ENCODE assay signal across 9 mouse cellular contexts in the genomic region with DNA sequence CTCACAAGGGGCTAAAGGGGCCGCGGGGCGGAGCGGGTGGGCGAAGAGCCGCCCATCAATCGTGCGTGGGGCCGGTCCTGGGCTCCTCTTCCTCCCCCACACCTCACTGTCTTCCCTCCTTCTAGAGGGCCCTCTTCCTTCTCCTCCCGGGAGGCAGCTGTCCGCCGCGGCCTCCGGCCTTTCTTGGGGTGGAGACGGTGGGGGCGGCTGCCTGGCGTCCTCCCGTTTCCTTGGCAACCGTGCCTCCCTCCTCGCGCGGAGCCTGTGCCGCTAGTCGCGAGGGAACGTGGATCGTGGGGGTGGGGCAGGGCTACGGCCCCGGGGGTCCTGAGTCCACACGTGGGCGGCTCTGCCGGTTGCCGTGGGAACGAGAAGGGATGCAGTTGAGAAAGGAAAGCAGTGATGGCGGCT. TPM values are rescaled to one million over a fixed set of nuclear protein-coding genes. Genes with fewer than 3 reads are reported as not detected.
DNase-seq lines count a peak whose midpoint lies in the region; ATAC-seq and TF ChIP-seq lines count a peak whose summit lies in the region.
"Had no signal": no experiment of that assay in that cellular context is flagged by ENCODE, and none has a peak within 500 bp of the region (broad histone marks: within the 10 kb centered on the region; RNA-seq: fewer than 3 reads in every experiment).

A gene (minus strand): TSS at position 239 of the 411 bp plus-strand sequence.

- no peaks in the 10 kb centered on the region for H3K9me3 ChIP-seq in forebrain, embryonic 10.5 days
- no peaks in the 10 kb centered on the region for H3K9me3 ChIP-seq in neural tube, embryonic 11.5 days (ENCODE audit: control insufficient read depth, low read length)

- H3K4me2 ChIP-seq in neural tube, embryonic 11.5 days (ENCODE audit: low read depth): peak within 1 kb of the TSS; percentile 77

- H3K27me3 ChIP-seq in forebrain, embryonic 10.5 days (ENCODE audit: poor library complexity, severe bottlenecking): peaks cover 19% of the 10 kb centered on the region
- H3K27me3 ChIP-seq in neural tube, embryonic 11.5 days (ENCODE audit: control insufficient read depth, insufficient read depth, low read length): no peaks in the 10 kb centered on the region

- peak; percentile 86 for ATAC-seq in neural tube, embryonic 11.5 days (ENCODE audit: insufficient read depth, low FRiP score, low TSS enrichment)
- ATAC-seq in erythroid progenitor cell, adult 5-6 weeks (replicated peaks; ENCODE audit: low FRiP score, poor library complexity, severe bottlenecking): no peak

- peaks cover 22% of the 10 kb centered on the region for H3K4me1 ChIP-seq in forebrain, embryonic 10.5 days
- H3K4me1 ChIP-seq in neural tube, embryonic 11.5 days (ENCODE audit: control insufficient read depth, insufficient read depth, low read length): peaks cover 13% of the 10 kb centered on the region

- peak within 1 kb of the TSS; percentile 81 for H3K27ac ChIP-seq in forebrain, embryonic 10.5 days
- peak within 1 kb of the TSS; percentile 67 for H3K27ac ChIP-seq in neural tube, embryonic 11.5 days (ENCODE audit: low read depth, low read length)

- no peaks in the 10 kb centered on the region for H3K36me3 ChIP-seq in forebrain, embryonic 10.5 days (replicated peaks)
- H3K36me3 ChIP-seq in neural tube, embryonic 11.5 days (ENCODE audit: control insufficient read depth, insufficient read depth, low read length): no peaks in the 10 kb centered on the region

- H3K4me3 ChIP-seq in forebrain, embryonic 10.5 days: peak within 1 kb of the TSS; percentile 65
- H3K4me3 ChIP-seq in neural tube, embryonic 11.5 days (ENCODE audit: low read depth, low read length): peak within 1 kb of the TSS; percentile 44

- WGBS in forebrain, embryonic 10.5 days: 2% methylated on average over 35 of the region's 35 CpGs
- 2% methylated on average over 35 of the region's 35 CpGs for WGBS in neural tube, embryonic 11.5 days

- TF ChIP-seq CTCF in brain, embryonic 14.5 days (IDR thresholded peaks at IDR 0.05; ENCODE audit: borderline replicate concordance, extremely low read depth, insufficient read depth, insufficient read length): no peak

- peak; percentile 14 to 47 for DNase-seq in adrenal gland, adult (ENCODE audit: inconsistent age in 2 of 2, low spot score in 1 of 2)
- no peak for DNase-seq in adrenal gland, postnatal 4 days (ENCODE audit: low spot score in 2 of 2)
- DNase-seq in brain, embryonic 14.5 days (ENCODE audit: low read depth): peak; percentile 87
- DNase-seq in forebrain, embryonic 10.5 days (ENCODE audit: extremely low spot score, low spot score): peak; percentile 71
- DNase-seq in heart, postnatal 4 days: peak; percentile 53
- peak; percentile 57 to 78 for DNase-seq in left cerebral cortex, adult 9 months (ENCODE audit: low spot score in 2 of 2)
- DNase-seq in neural tube, embryonic 11.5 days (ENCODE audit: low spot score): peak; percentile 81

- peak within 1 kb of the TSS; percentile 57 for H3K9ac ChIP-seq in neural tube, embryonic 11.5 days (ENCODE audit: low read length)

- TF ChIP-seq POLR2A in brain, embryonic 14.5 days (IDR thresholded peaks at IDR 0.05; ENCODE audit: borderline replicate concordance, extremely low read depth, insufficient read depth, insufficient read length, poor library complexity, severe bottlenecking): no peak

RNA-seq across cellular contexts. Expression of the gene that starts here (rescaled TPM):
- total RNA-seq in adrenal gland, postnatal 4 days (2021): under 1 TPM in 1 of 2 experiments, not detected in 1; 0.34 TPM
- polyA plus RNA-seq in brain, embryonic 14.5 days (2012; rRNA removed): 0.14 and 0.29 TPM in 2 replicates
- 0.06 and 0.09 TPM in 2 replicates for polyA plus RNA-seq in forebrain, embryonic 10.5 days (2016; fragmentation: Nextera tagmentation; extraction: Ambion mirVana)
- total RNA-seq in heart, postnatal 4 days (2021): under 1 TPM in 1 of 2 experiments, not detected in 1; 0.09 TPM
- not detected in 2 replicates for polyA plus RNA-seq in neural tube, embryonic 11.5 days (2014; fragmentation: Nextera tagmentation; extraction: Ambion mirVana)
- total RNA-seq in erythroid progenitor cell, adult 5-6 weeks (2015; ENCODE audit: low replicate concordance): not detected in 2 replicates
- total RNA-seq in erythroid progenitor cell, adult 5-6 weeks (2017; ENCODE audit: low replicate concordance): not detected in 2 replicates
- total RNA-seq: gastrocnemius, postnatal 36 days had no signal

Comparison
In these comparisons a context has a peak if more than half of its experiments do, and no peak if none do; other contexts are left out.
1. DNase-seq: peak in adrenal gland, adult (2 of 2) and left cerebral cortex, adult 9 months (2 of 2); none in adrenal gland, postnatal 4 days (0 of 2).
2. Peak in DNase-seq in brain, embryonic 14.5 days; RNA of the gene not detected or under 1 TPM.
3. Peak in DNase-seq, H3K4me3 ChIP-seq and H3K27ac ChIP-seq in forebrain, embryonic 10.5 days; RNA of the gene not detected or under 1 TPM.
4. Peak in DNase-seq in heart, postnatal 4 days; RNA of the gene not detected or under 1 TPM.
5. Peak in DNase-seq, ATAC-seq, H3K4me3 ChIP-seq, H3K27ac ChIP-seq, H3K9ac ChIP-seq and H3K4me2 ChIP-seq in neural tube, embryonic 11.5 days; RNA of the gene not detected or under 1 TPM.